In the genomic region with DNA sequence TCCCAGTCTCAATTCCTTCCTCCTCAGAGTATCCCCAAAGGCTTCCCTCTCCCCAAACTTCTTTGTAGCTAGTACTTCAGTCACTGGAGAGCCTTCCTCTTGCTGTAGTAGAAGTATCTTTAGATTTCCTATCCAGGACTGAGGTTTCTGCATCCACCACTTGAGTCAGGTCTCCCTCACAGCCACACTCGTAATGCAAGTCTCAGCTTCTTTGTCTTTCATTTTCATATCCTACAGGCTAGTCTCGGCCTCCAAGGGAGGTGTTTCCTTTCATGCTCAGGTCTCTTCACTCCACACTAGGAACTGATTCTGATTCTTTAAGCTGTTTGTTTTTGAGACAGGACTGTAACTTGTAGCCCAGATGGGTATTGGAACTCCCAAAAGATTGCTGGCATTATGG, we compare ENCODE assay signal across 9 mouse cellular contexts. TPM values are rescaled to one million over a fixed set of nuclear protein-coding genes. Genes with fewer than 3 reads are reported as not detected.
DNase-seq lines count a peak whose midpoint lies in the region; ATAC-seq lines count a peak whose summit lies in the region.
"Had no signal": no experiment of that assay in that cellular context is flagged by ENCODE, and none has a peak within 500 bp of the region (broad histone marks: within the 10 kb centered on the region; RNA-seq: fewer than 3 reads in every experiment).

No protein-coding gene starts in this region.

- ATAC-seq in erythroblast, adult 5-6 weeks (replicated peaks; ENCODE audit: low FRiP score, poor library complexity, severe bottlenecking): no peak
- ATAC-seq in neural tube, embryonic 11.5 days (ENCODE audit: insufficient read depth, low FRiP score, low TSS enrichment): no peak
- no peak for ATAC-seq in liver, embryonic 12.5 days
- ATAC-seq in monocyte, adult 5-6 weeks (replicated peaks; ENCODE audit: insufficient number of reproducible peaks, low FRiP score, low TSS enrichment, poor library complexity, severe bottlenecking): no peak

- no peak overlapping the region for H3K27ac ChIP-seq in neural tube, embryonic 11.5 days (ENCODE audit: low read depth, low read length)
- H3K27ac ChIP-seq in liver, embryonic 12.5 days: no peak overlapping the region

- no peak for DNase-seq in neural tube, embryonic 11.5 days (ENCODE audit: low spot score)
- no peak for DNase-seq in neural tube, embryonic 10.5 days (ENCODE audit: extremely low spot score, low spot score)
- DNase-seq in frontal cortex, postnatal 10 days (ENCODE audit: low spot score in 2 of 2): no peak
- DNase-seq in spleen, postnatal 4 days (ENCODE audit: low spot score in 2 of 2): no peak

- H3K4me3 ChIP-seq in erythroblast, embryonic 14.5 days (replicated peaks): peak overlapping the region; percentile 89
- H3K4me3 ChIP-seq in neural tube, embryonic 11.5 days (ENCODE audit: low read depth, low read length): peak overlapping the region; percentile 72; the same call in 1 of the 2 replicates
- H3K4me3 ChIP-seq in liver, embryonic 12.5 days: peak overlapping the region; percentile 89

- WGBS in neural tube, embryonic 11.5 days: 95% methylated on average over 2 of the region's 2 CpGs
- 87% methylated on average over 2 of the region's 2 CpGs for WGBS in liver, embryonic 12.5 days (ENCODE audit: insufficient replicate concordance)

- peak overlapping the region; percentile 65 for H3K4me2 ChIP-seq in neural tube, embryonic 11.5 days (ENCODE audit: low read depth)
- peak overlapping the region; percentile 89 for H3K4me2 ChIP-seq in liver, embryonic 12.5 days

- peaks cover 39% of the 10 kb centered on the region for H3K4me1 ChIP-seq in erythroblast, embryonic 14.5 days (ENCODE audit: control insufficient read depth)
- peaks cover 3% of the 10 kb centered on the region; the same call in 1 of the 2 replicates for H3K4me1 ChIP-seq in neural tube, embryonic 11.5 days (ENCODE audit: control insufficient read depth, insufficient read depth, low read length)
- H3K4me1 ChIP-seq in liver, embryonic 12.5 days: peaks cover 30% of the 10 kb centered on the region

- H3K9me3 ChIP-seq in erythroblast, embryonic 14.5 days (ENCODE audit: control insufficient read depth, low read length): no peaks in the 10 kb centered on the region
- H3K9me3 ChIP-seq in neural tube, embryonic 11.5 days (ENCODE audit: control insufficient read depth, low read length): no peaks in the 10 kb centered on the region
- no peaks in the 10 kb centered on the region for H3K9me3 ChIP-seq in liver, embryonic 12.5 days (replicated peaks)

- H3K9ac ChIP-seq in neural tube, embryonic 11.5 days (ENCODE audit: low read length): no peak overlapping the region
- peak overlapping the region; percentile 88 for H3K9ac ChIP-seq in liver, embryonic 12.5 days

- peaks cover 61% of the 10 kb centered on the region for H3K36me3 ChIP-seq in erythroblast, embryonic 14.5 days (ENCODE audit: control insufficient read depth)
- H3K36me3 ChIP-seq in neural tube, embryonic 11.5 days (ENCODE audit: control insufficient read depth, insufficient read depth, low read length): peaks cover 22% of the 10 kb centered on the region
- peaks cover 54% of the 10 kb centered on the region for H3K36me3 ChIP-seq in liver, embryonic 12.5 days

- no peaks in the 10 kb centered on the region for H3K27me3 ChIP-seq in erythroblast, embryonic 14.5 days (ENCODE audit: control insufficient read depth)
- H3K27me3 ChIP-seq in neural tube, embryonic 11.5 days (ENCODE audit: control insufficient read depth, insufficient read depth, low read length): no peaks in the 10 kb centered on the region
- H3K27me3 ChIP-seq in liver, embryonic 12.5 days (replicated peaks): no peaks in the 10 kb centered on the region

RNA-seq across cellular contexts. Expression of a gene that starts 1.3 kb away (rescaled TPM):
- 20.2 and 21.2 TPM in 2 replicates for polyA plus RNA-seq in erythroblast, embryonic 14.5 days (2012)
- 147 and 153 TPM in 2 replicates for total RNA-seq in erythroblast, adult 5-6 weeks (2015; ENCODE audit: low replicate concordance)
- total RNA-seq in erythroblast, adult 5-6 weeks (2017; ENCODE audit: low replicate concordance): 144 and 160 TPM in 2 replicates
- polyA plus RNA-seq in neural tube, embryonic 11.5 days (2014; fragmentation: Nextera tagmentation; extraction: Ambion mirVana): 50.3 and 58.0 TPM in 2 replicates
- 39.3 and 44.5 TPM in 2 replicates for polyA plus RNA-seq in liver, embryonic 12.5 days (2016; fragmentation: Nextera tagmentation; extraction: Ambion mirVana)
- 93.7 to 137 TPM (median 95.1 TPM) in 3 replicates for total RNA-seq in monocyte, adult 5-6 weeks (2017)

RNA-seq across cellular contexts. Expression of a gene that starts 12.0 kb away (rescaled TPM):
- 0.04 and 0.07 TPM in 2 replicates for polyA plus RNA-seq in erythroblast, embryonic 14.5 days (2012)
- not detected in 2 replicates for total RNA-seq in erythroblast, adult 5-6 weeks (2015; ENCODE audit: low replicate concordance)
- total RNA-seq in erythroblast, adult 5-6 weeks (2017; ENCODE audit: low replicate concordance): 0.77 and 1.7 TPM in 2 replicates
- 1.5 and 2.2 TPM in 2 replicates for polyA plus RNA-seq in neural tube, embryonic 11.5 days (2014; fragmentation: Nextera tagmentation; extraction: Ambion mirVana)
- 1.2 and 1.5 TPM in 2 replicates for polyA plus RNA-seq in liver, embryonic 12.5 days (2016; fragmentation: Nextera tagmentation; extraction: Ambion mirVana)
- 26.4 to 29.4 TPM (median 28.3 TPM) in 3 replicates for total RNA-seq in monocyte, adult 5-6 weeks (2017)

RNA-seq across cellular contexts. Expression of a gene that starts 19.0 kb away (rescaled TPM):
- polyA plus RNA-seq in erythroblast, embryonic 14.5 days (2012): not detected in 2 replicates
- not detected in 2 replicates for total RNA-seq in erythroblast, adult 5-6 weeks (2015; ENCODE audit: low replicate concordance)
- total RNA-seq in erythroblast, adult 5-6 weeks (2017; ENCODE audit: low replicate concordance): 0.28 and 3.0 TPM in 2 replicates
- polyA plus RNA-seq in neural tube, embryonic 11.5 days (2014; fragmentation: Nextera tagmentation; extraction: Ambion mirVana): 46.1 and 48.8 TPM in 2 replicates
- 0.48 and 0.77 TPM in 2 replicates for polyA plus RNA-seq in liver, embryonic 12.5 days (2016; fragmentation: Nextera tagmentation; extraction: Ambion mirVana)
- not detected in 3 replicates for total RNA-seq in monocyte, adult 5-6 weeks (2017)

RNA-seq across cellular contexts. Expression of a gene that starts 26.5 kb away (rescaled TPM):
- polyA plus RNA-seq in erythroblast, embryonic 14.5 days (2012): 0.14 and 0.25 TPM in 2 replicates
- not detected in 2 replicates for total RNA-seq in erythroblast, adult 5-6 weeks (2015; ENCODE audit: low replicate concordance)
- not detected in 2 replicates for total RNA-seq in erythroblast, adult 5-6 weeks (2017; ENCODE audit: low replicate concordance)
- 18.7 and 19.8 TPM in 2 replicates for polyA plus RNA-seq in neural tube, embryonic 11.5 days (2014; fragmentation: Nextera tagmentation; extraction: Ambion mirVana)
- polyA plus RNA-seq in liver, embryonic 12.5 days (2016; fragmentation: Nextera tagmentation; extraction: Ambion mirVana): 10.5 TPM in 2 replicates
- 2.7 TPM in 1 of 3 replicates, not detected in the others for total RNA-seq in monocyte, adult 5-6 weeks (2017)
- total RNA-seq: hematopoietic stem cell, adult 5-6 weeks had no signal

Comparison
In these comparisons a context has a peak if more than half of its experiments do, and no peak if none do; other contexts are left out.
1. RNA of a gene that starts 19.0 kb away (polyA plus RNA-seq): 46.1 to 48.8 TPM in neural tube, embryonic 11.5 days; 0.48 to 0.77 TPM in liver, embryonic 12.5 days and not detected in erythroblast, embryonic 14.5 days; every median in the first group is over 10 times any median in the second.
2. Peak in every context shown above with its lines, with median percentiles within 50 percentile points of each other: H3K4me3 ChIP-seq.